Mouse (Mus musculus): ENCODE data around the gene Sln.

GRCm38 (mm10) chr9:53873239-53873638 is 23.3 kb downstream of the Sln start:
- TF ChIP-seq CTCF (IDR thresholded peaks at IDR 0.05; ENCODE audit: extremely low read depth, insufficient read depth, low read length) (no peak), POLR2A (IDR thresholded peaks at IDR 0.05; ENCODE audit: extremely low read depth, insufficient read depth, low read length) (no peak)

Data from cortical plate, adult 2 months (tissue).